In genomic region chr9:41054166-41054565, GRCm38 (mm10) we compare ENCODE assay signal across 9 mouse cellular contexts. TPM values are rescaled to one million over a fixed set of nuclear protein-coding genes. Genes with fewer than 3 reads are reported as not detected.
A peak's percentile ranks its signal among the peaks of the same experiment; 100 is the strongest.
DNase-seq lines count a peak whose midpoint lies in the region; ATAC-seq and TF ChIP-seq lines count a peak whose summit lies in the region.
"Had no signal": no experiment of that assay in that cellular context is flagged by ENCODE, and none has a peak within 500 bp of the region (broad histone marks: within the 10 kb centered on the region; RNA-seq: fewer than 3 reads in every experiment).

No protein-coding gene starts in this region.

- no peak for ATAC-seq in hindbrain, embryonic 11.5 days (ENCODE audit: low FRiP score)

- peaks cover 16% of the 10 kb centered on the region for H3K4me1 ChIP-seq in hindbrain, embryonic 10.5 days (replicated peaks)
- no peaks in the 10 kb centered on the region for H3K4me1 ChIP-seq in hindbrain, embryonic 11.5 days (replicated peaks; ENCODE audit: control insufficient read depth, insufficient read depth, low read length)
- H3K4me1 ChIP-seq in cortical plate, adult 2 months (ENCODE audit: control insufficient read depth, insufficient read depth, low read length) = peaks cover 15% of the 10 kb centered on the region
- H3K4me1 ChIP-seq: limb, embryonic 12.5 days had no signal

- H3K4me2 ChIP-seq in hindbrain, embryonic 11.5 days (replicated peaks; ENCODE audit: low read depth, low read length) = no peak overlapping the region
- H3K4me2 ChIP-seq: limb, embryonic 12.5 days had no signal

- DNase-seq in hindbrain, embryonic 10.5 days (ENCODE audit: low spot score) = no peak
- DNase-seq in hindbrain, embryonic 11.5 days (ENCODE audit: low spot score) = no peak
- peak; percentile 76 to 91 for DNase-seq in layer of hippocampus, postnatal 14 days (ENCODE audit: low spot score in 2 of 2)
- DNase-seq in right cerebral cortex, postnatal 14 days = peak; percentile 75
- DNase-seq in spleen, postnatal 36 days (ENCODE audit: low spot score in 2 of 2) = no peak
- no peak for DNase-seq in kidney, adult 11 months
- DNase-seq in liver = no peak

- no peaks in the 10 kb centered on the region for H3K27me3 ChIP-seq in hindbrain, embryonic 10.5 days (ENCODE audit: insufficient read depth, poor library complexity, severe bottlenecking)
- H3K27me3 ChIP-seq in hindbrain, embryonic 11.5 days (ENCODE audit: control insufficient read depth, insufficient read depth, low read length) = no peaks in the 10 kb centered on the region
- H3K27me3 ChIP-seq: limb, embryonic 12.5 days had no signal

- WGBS in hindbrain, embryonic 10.5 days = 85% methylated on average over 9 of the region's 9 CpGs
- 84% methylated on average over 9 of the region's 9 CpGs for WGBS in hindbrain, embryonic 11.5 days

- H3K9me3 ChIP-seq in hindbrain, embryonic 10.5 days = no peaks in the 10 kb centered on the region
- no peaks in the 10 kb centered on the region for H3K9me3 ChIP-seq in hindbrain, embryonic 11.5 days (ENCODE audit: control insufficient read depth, low read length)
- H3K9me3 ChIP-seq: limb, embryonic 12.5 days had no signal

- no peak for TF ChIP-seq CTCF in cortical plate, adult 2 months (IDR thresholded peaks at IDR 0.05; ENCODE audit: extremely low read depth, insufficient read depth, low read length)

- H3K9ac ChIP-seq in hindbrain, embryonic 11.5 days (ENCODE audit: low read depth, low read length) = no peak overlapping the region
- H3K9ac ChIP-seq: limb, embryonic 12.5 days had no signal

- H3K4me3 ChIP-seq in hindbrain, embryonic 10.5 days = no peak overlapping the region
- no peak overlapping the region for H3K4me3 ChIP-seq in hindbrain, embryonic 11.5 days (ENCODE audit: low read depth, low read length)
- no peak overlapping the region for H3K4me3 ChIP-seq in cortical plate, adult 2 months (ENCODE audit: insufficient read depth, low read length)
- H3K4me3 ChIP-seq: limb, embryonic 12.5 days had no signal

- 0 out of 2 replicates have a peak, but pooled peaks have one; percentile 4 for TF ChIP-seq POLR2A in cortical plate, adult 2 months (IDR thresholded peaks at IDR 0.05; ENCODE audit: extremely low read depth, insufficient read depth, low read length)

- H3K36me3 ChIP-seq in hindbrain, embryonic 10.5 days = no peaks in the 10 kb centered on the region
- no peaks in the 10 kb centered on the region for H3K36me3 ChIP-seq in hindbrain, embryonic 11.5 days (ENCODE audit: control insufficient read depth, insufficient read depth, low read length)
- H3K36me3 ChIP-seq: limb, embryonic 12.5 days had no signal

- H3K27ac ChIP-seq in hindbrain, embryonic 10.5 days = peak overlapping the region; percentile 42; the same call in 1 of the 2 replicates
- H3K27ac ChIP-seq in hindbrain, embryonic 11.5 days (ENCODE audit: low read depth, low read length) = no peak overlapping the region
- peak overlapping the region; percentile 55; the same call in 1 of the 2 replicates for H3K27ac ChIP-seq in cortical plate, adult 2 months (ENCODE audit: insufficient read depth, low read length)
- H3K27ac ChIP-seq: limb, embryonic 12.5 days had no signal

RNA-seq across cellular contexts. Expression of gene Crtam, which starts 49.7 kb away (rescaled TPM):
- polyA plus RNA-seq in hindbrain, embryonic 10.5 days (2016; fragmentation: Nextera tagmentation; extraction: Ambion mirVana) = 0.09 and 0.13 TPM in 2 replicates
- polyA plus RNA-seq in hindbrain, embryonic 11.5 days (2014; fragmentation: Nextera tagmentation; extraction: Ambion mirVana) = 0.06 and 0.17 TPM in 2 replicates
- polyA plus RNA-seq in cortical plate, adult 2 months (2012; rRNA removed) = 0.06 TPM in 1 of 2 replicates, not detected in the other
- total RNA-seq in layer of hippocampus, postnatal 14 days (2021) = not detected

Comparison
In these comparisons a context has a peak if more than half of its experiments do, and no peak if none do; other contexts are left out.
1. DNase-seq: peak in layer of hippocampus, postnatal 14 days (2 of 2) and right cerebral cortex, postnatal 14 days (single experiment); none in hindbrain, embryonic 10.5 days (single experiment), hindbrain, embryonic 11.5 days (single experiment), spleen, postnatal 36 days (0 of 2), kidney, adult 11 months (single experiment) and liver (single experiment).